Mouse (Mus musculus) stomach, postnatal 0 days (tissue): ENCODE results near the gene Sbk1.

Source experiments
- CTCF ChIP-seq: IDR thresholded peaks from 2 replicates; pipeline ENCODE4 v1.5.1; 2016; ENCODE audit warnings: antibody characterized with exemption, low read depth, mild to moderate bottlenecking, moderate library complexity
- EP300 ChIP-seq: optimal IDR thresholded peaks from 2 replicates; pipeline ENCODE3; 2016; ENCODE audit warnings: antibody characterized with exemption

DNA sequence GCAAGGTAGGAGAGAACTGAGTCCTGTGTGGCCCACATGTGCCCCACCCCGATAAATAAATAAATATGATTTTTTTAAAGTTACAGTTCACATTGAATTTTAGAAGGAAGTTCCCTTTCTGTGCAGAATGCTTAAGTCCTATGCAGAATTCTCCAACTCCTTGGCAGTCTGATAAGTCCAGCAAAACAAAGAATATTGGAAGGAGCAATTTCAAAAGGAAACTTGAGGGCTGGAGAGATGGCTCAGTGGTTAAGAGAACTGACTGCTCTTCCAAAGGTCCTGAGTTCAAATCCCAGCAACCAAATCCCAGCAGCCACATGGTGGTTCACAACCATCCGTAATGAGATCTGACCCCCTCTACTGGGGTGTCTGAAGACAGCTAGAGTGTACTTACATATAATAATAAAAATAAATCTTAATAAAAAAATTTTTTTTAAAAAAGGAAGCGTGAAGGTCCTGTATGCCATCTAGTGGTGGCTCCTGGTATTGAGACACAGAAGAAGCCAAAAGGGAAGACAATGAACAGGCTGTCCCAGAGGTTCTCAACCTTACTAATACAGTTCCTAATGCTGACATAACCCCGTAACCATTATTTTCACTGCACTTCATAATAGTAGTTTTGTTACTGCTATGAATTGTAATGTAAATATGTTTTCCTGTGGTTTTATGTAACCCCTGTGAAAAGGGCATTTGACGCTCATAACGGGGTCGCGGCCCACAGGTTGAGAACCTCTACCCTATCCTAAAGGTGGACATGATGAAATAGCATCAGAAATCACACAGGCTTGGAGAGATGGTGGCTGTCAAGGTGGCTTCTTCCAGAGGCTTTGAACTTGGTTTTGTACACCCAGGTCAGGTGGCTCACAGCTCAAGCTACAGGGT lies 25.4 kb downstream of the Sbk1 start:
- TF ChIP-seq EP300, result no peak
- peak; percentile 81 for TF ChIP-seq CTCF
